Mouse (Mus musculus): ENCODE results near the gene Pias1.

The Pias1 gene

GRCm38 (mm10) chr9:62987824-62988223 is at the start of gene Pias1:
Gene Pias1 (minus strand): TSS chr9:62987924.
- DNase-seq (ENCODE audit: low read depth, low spot score) = no peak

GRCm38 (mm10) chr9:63035431-63035830 is 47.7 kb upstream of the Pias1 start:
- DNase-seq (ENCODE audit: low read depth, low spot score) = no peak

- no peak for DNase-seq (ENCODE audit: low read depth, low spot score)
These were observed 43.5 kb upstream of the Pias1 start for GRCm38 (mm10) chr9:63031011-63031782.

- DNase-seq (ENCODE audit: low read depth, low spot score) = no peak
These were observed 34.8 kb upstream of the Pias1 start for GRCm38 (mm10) chr9:63022486-63022885.

- DNase-seq (ENCODE audit: low read depth, low spot score) = no peak
These were observed 19.6 kb upstream of the Pias1 start for GRCm38 (mm10) chr9:63007371-63007770.

GRCm38 (mm10) chr9:63006081-63006820 is 18.5 kb upstream of the Pias1 start:
- no peak for DNase-seq (ENCODE audit: low read depth, low spot score)

- DNase-seq (ENCODE audit: low read depth, low spot score) = no peak
These were observed 10.8 kb upstream of the Pias1 start for GRCm38 (mm10) chr9:62998561-62998960.

GRCm38 (mm10) chr9:62997626-62998025 is 9.9 kb upstream of the Pias1 start:
- no peak for DNase-seq (ENCODE audit: low read depth, low spot score)

GRCm38 (mm10) chr9:62995186-62995585 is 7.5 kb upstream of the Pias1 start:
- no peak for DNase-seq (ENCODE audit: low read depth, low spot score)

- no peak for DNase-seq (ENCODE audit: low read depth, low spot score)
These were observed 2.4 kb upstream of the Pias1 start for GRCm38 (mm10) chr9:62990134-62990533.

GRCm38 (mm10) chr9:62980777-62981202 is 6.9 kb downstream of the Pias1 start:
- DNase-seq (ENCODE audit: low read depth, low spot score) = peak; percentile 90

- DNase-seq (ENCODE audit: low read depth, low spot score) = peak; percentile 11
These were observed 7.5 kb downstream of the Pias1 start for GRCm38 (mm10) chr9:62980162-62980776.

- DNase-seq (ENCODE audit: low read depth, low spot score) = no peak
These were observed 8.1 kb downstream of the Pias1 start for GRCm38 (mm10) chr9:62979461-62980161.

- DNase-seq (ENCODE audit: low read depth, low spot score) = no peak
These were observed 10.6 kb downstream of the Pias1 start for GRCm38 (mm10) chr9:62977152-62977551.

- no peak for DNase-seq (ENCODE audit: low read depth, low spot score)
These were observed 11.9 kb downstream of the Pias1 start for GRCm38 (mm10) chr9:62975830-62976229.

- peak; percentile 13 for DNase-seq (ENCODE audit: low read depth, low spot score)
These were observed 13.3 kb downstream of the Pias1 start for GRCm38 (mm10) chr9:62974439-62974838.

GRCm38 (mm10) chr9:62972073-62972745 is 15.5 kb downstream of the Pias1 start:
- DNase-seq (ENCODE audit: low read depth, low spot score) = peak; percentile 13

- no peak for DNase-seq (ENCODE audit: low read depth, low spot score)
These were observed 17.4 kb downstream of the Pias1 start for GRCm38 (mm10) chr9:62970345-62970744.

GRCm38 (mm10) chr9:62966018-62966417 is 21.7 kb downstream of the Pias1 start:
- DNase-seq (ENCODE audit: low read depth, low spot score) = no peak

GRCm38 (mm10) chr9:62952713-62953112 is 35.0 kb downstream of the Pias1 start:
- DNase-seq (ENCODE audit: low read depth, low spot score) = no peak

- no peak for DNase-seq (ENCODE audit: low read depth, low spot score)
These were observed 42.4 kb downstream of the Pias1 start for GRCm38 (mm10) chr9:62945346-62945745.
